Mouse (Mus musculus): ENCODE measurements at regions not wholly inside any gene's neighbourhood (a gene's known extent, or its start where the extent isn't known, plus 50 kb on each side); places are given as distances from the start of the nearest gene placed in this dataset.

DNA sequence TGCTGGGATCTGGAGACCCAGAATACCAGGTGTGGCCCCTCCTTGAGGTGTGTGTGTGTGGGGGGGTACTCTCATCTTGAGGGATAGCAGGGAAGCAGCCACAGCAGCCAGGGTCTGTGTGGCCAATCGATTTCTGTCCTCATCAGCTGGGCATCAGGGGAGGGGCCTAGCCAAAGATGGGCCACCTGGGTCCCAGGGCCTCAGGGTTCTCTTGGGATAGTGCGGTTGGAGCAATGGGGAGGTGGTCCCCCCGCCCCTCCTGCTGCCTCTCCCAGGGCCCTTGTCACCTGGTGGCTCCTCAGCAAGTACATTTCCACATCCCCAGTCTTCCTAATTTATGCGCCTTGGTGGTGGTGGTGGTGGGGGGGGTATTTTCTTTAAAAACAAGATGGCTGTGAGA lies 55.4 kb downstream of the Uncx start:
- Histone ChIP-seq H3K9ac (ENCODE audit: low read length) (no peak overlapping the region), H3K27me3 (ENCODE audit: control insufficient read depth, insufficient read depth, low read length) (peaks cover 77% of the 10 kb centered on the region), H3K36me3 (ENCODE audit: control insufficient read depth, insufficient read depth) (no peaks in the 10 kb centered on the region), H3K4me2 (ENCODE audit: low read depth, low read length) (no peak overlapping the region), H3K9me3 (replicated peaks; ENCODE audit: control insufficient read depth, low read length) (no peaks in the 10 kb centered on the region), H3K27ac (ENCODE audit: low read length) (no peak overlapping the region), H3K4me3 (ENCODE audit: low read length) (no peak overlapping the region), H3K4me1 (ENCODE audit: control insufficient read depth, insufficient read depth, low read length) (peaks cover 2% of the 10 kb centered on the region; the same call in 1 of the 2 replicates)
- ATAC-seq (replicated peaks; ENCODE audit: extremely low read depth, insufficient read depth, low FRiP score) = no peak
- WGBS = 21% methylated on average over 4 of the region's 4 CpGs

DNA sequence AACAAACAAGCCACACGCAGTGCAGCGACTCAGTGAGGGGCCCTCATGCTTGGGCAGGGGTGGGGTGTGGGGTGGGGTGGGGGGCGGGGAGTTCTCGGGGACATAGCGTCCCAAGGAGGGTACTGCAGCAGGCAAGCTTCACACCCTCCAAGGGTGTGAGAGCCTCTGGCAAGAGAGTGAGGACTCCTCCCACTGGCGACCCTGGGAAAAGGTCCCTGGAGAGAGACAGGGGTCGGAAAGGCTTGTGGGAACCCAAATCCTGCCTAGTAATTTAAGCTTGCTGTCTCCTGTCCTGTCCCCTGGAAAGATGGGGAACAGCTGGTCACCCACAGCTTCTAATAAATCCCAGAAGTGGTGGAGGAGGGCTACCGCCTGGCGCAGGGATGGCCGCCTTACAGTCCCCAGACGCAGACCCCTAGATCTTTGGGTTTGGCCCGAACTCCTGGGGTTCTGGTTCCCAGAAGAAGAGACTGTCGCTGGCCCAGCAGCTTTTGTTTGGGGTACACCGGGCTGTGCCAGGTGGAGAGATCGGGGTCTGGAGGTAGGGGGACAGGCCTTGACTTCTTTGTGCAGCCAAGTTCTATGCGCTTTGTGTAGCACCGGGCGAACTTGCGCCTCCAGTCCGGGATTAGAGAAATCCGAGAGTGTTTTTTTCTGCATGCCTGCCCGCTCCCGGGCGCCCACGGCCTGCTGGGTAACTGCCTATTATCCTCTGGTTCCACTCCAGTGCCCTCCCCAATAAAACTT lies 56.1 kb downstream of the Uncx start:
- H3K9ac ChIP-seq (ENCODE audit: low read length) = no peak overlapping the region
- no peak for ATAC-seq (replicated peaks; ENCODE audit: extremely low read depth, insufficient read depth, low FRiP score)
- under 1% methylated on average over 25 of the region's 25 CpGs for WGBS

DNA sequence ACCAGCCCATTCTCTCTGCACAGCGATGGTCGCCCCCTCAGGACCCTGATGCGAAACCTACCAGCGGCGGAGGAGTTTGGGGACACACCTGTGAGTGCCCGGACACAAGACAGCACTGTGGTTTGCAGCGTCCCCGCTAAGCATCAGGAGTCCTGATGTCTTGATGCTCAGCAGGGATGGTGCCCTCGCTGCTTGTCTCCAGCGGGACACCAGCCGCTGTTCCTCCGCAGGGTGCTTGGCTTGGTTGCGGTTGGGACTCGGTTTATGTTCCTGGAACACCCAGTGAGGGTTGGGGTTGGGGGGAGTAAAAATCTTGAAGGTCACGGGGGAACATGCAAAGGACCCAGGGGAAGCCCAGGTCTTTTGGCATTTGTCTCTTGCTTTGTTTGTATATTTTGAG lies 56.9 kb downstream of the Uncx start:
- no peak for ATAC-seq (replicated peaks; ENCODE audit: extremely low read depth, insufficient read depth, low FRiP score)
- no peak overlapping the region for H3K4me2 ChIP-seq (ENCODE audit: low read depth, low read length)
- no peak overlapping the region for H3K9ac ChIP-seq (ENCODE audit: low read length)
- peaks cover 79% of the 10 kb centered on the region for H3K27me3 ChIP-seq (ENCODE audit: control insufficient read depth, insufficient read depth, low read length)
- peaks cover 2% of the 10 kb centered on the region; the same call in 1 of the 2 replicates for H3K4me1 ChIP-seq (ENCODE audit: control insufficient read depth, insufficient read depth, low read length)
- WGBS = 5% methylated on average over 15 of the region's 15 CpGs
- H3K27ac ChIP-seq (ENCODE audit: low read length) = no peak overlapping the region
- H3K4me3 ChIP-seq (ENCODE audit: low read length) = no peak overlapping the region
- no peaks in the 10 kb centered on the region for H3K9me3 ChIP-seq (replicated peaks; ENCODE audit: control insufficient read depth, low read length)
- no peaks in the 10 kb centered on the region for H3K36me3 ChIP-seq (ENCODE audit: control insufficient read depth, insufficient read depth)

More for the DNA sequence above, 56.1 kb downstream of the Uncx start:
- Histone ChIP-seq H3K9me3 (replicated peaks; ENCODE audit: control insufficient read depth, low read length) (no peaks in the 10 kb centered on the region), H3K4me3 (ENCODE audit: low read length) (peak overlapping the region; percentile 5), H3K4me1 (ENCODE audit: control insufficient read depth, insufficient read depth, low read length) (peaks cover 2% of the 10 kb centered on the region; the same call in 1 of the 2 replicates), H3K27ac (ENCODE audit: low read length) (no peak overlapping the region), H3K27me3 (ENCODE audit: control insufficient read depth, insufficient read depth, low read length) (peaks cover 81% of the 10 kb centered on the region), H3K36me3 (ENCODE audit: control insufficient read depth, insufficient read depth) (no peaks in the 10 kb centered on the region), H3K4me2 (ENCODE audit: low read depth, low read length) (peak overlapping the region; percentile 42)

DNA sequence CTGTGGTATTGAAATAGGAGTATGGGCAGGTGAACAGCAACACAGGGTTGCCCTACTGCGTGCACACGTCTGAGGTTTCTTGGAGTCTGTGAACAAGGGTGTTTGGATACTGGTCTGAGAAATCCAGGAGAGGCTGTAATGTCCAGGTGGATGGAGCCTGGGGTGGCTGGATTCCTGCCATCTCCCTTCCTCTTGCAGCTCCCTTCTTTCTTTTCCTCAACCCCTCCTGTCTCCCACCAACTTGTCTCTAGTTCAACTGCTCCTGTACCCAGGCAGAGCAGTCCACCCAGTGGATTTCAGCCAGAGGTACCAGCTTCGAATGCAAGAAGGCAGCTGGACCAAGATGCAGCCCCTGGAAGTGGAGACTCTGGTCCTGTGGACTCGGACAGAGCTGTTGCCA lies 59.6 kb downstream of the Uncx start:
- no peaks in the 10 kb centered on the region for H3K36me3 ChIP-seq (ENCODE audit: control insufficient read depth, insufficient read depth)
- H3K9ac ChIP-seq (ENCODE audit: low read length) = no peak overlapping the region
- H3K4me1 ChIP-seq (ENCODE audit: control insufficient read depth, insufficient read depth, low read length) = peaks cover 2% of the 10 kb centered on the region; the same call in 1 of the 2 replicates
- no peak overlapping the region for H3K4me3 ChIP-seq (ENCODE audit: low read length)
- no peaks in the 10 kb centered on the region for H3K9me3 ChIP-seq (replicated peaks; ENCODE audit: control insufficient read depth, low read length)
- peaks cover 67% of the 10 kb centered on the region for H3K27me3 ChIP-seq (ENCODE audit: control insufficient read depth, insufficient read depth, low read length)
- ATAC-seq (replicated peaks; ENCODE audit: extremely low read depth, insufficient read depth, low FRiP score) = no peak
- H3K27ac ChIP-seq (ENCODE audit: low read length) = no peak overlapping the region
- H3K4me2 ChIP-seq (ENCODE audit: low read depth, low read length) = no peak overlapping the region
- WGBS = 59% methylated on average over 4 of the region's 4 CpGs

DNA sequence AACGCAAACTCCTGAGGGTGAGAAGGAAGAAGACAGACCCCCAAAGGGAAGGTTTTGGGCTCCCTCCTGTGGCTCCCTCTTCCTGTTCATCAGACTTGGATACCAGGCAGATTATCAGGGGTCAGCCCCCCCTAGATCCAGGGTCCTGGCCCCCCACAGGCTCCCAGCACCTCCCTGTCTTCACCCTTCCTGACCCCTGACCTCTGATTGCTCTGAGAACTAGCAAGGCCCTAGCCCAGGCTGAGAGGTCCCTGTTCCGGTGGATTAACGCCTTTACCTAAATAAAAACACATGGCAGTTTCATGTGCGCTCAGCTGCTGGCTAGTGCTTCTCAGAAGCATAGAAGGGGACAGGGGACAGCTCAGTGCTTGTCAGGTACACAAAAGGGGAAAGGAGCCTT lies 60.2 kb downstream of the Uncx start:
- no peak overlapping the region for H3K4me3 ChIP-seq (ENCODE audit: low read length)
- 20% methylated on average over 4 of the region's 4 CpGs for WGBS
- no peak overlapping the region for H3K4me2 ChIP-seq (ENCODE audit: low read depth, low read length)
- H3K36me3 ChIP-seq (ENCODE audit: control insufficient read depth, insufficient read depth) = no peaks in the 10 kb centered on the region
- ATAC-seq (replicated peaks; ENCODE audit: extremely low read depth, insufficient read depth, low FRiP score) = no peak
- peaks cover 60% of the 10 kb centered on the region for H3K27me3 ChIP-seq (ENCODE audit: control insufficient read depth, insufficient read depth, low read length)
- no peak overlapping the region for H3K27ac ChIP-seq (ENCODE audit: low read length)
- no peak overlapping the region for H3K9ac ChIP-seq (ENCODE audit: low read length)
- H3K4me1 ChIP-seq (ENCODE audit: control insufficient read depth, insufficient read depth, low read length) = peaks cover 2% of the 10 kb centered on the region; the same call in 1 of the 2 replicates
- no peaks in the 10 kb centered on the region for H3K9me3 ChIP-seq (replicated peaks; ENCODE audit: control insufficient read depth, low read length)

DNA sequence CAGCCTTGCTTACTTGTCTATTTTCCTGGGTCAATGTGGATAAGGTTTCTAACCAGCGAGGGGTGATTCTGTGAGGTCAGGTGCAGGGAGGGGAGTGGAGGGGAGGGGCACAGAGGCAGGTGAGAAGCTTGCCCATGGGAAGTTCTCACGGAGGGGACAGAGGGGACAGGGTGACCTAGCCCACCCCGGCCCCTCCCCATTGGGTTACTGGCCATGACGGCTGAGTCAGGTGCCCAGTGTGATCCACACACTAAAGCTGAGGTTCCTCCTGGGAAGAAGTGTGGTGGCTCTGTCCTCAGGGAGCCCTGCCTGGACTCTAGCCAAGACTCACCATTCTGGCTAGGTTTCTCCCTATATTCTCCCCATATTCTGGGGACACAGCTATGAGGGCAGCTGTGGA lies 61.0 kb downstream of the Uncx start:
- WGBS = 40% methylated on average over 4 of the region's 4 CpGs

DNA sequence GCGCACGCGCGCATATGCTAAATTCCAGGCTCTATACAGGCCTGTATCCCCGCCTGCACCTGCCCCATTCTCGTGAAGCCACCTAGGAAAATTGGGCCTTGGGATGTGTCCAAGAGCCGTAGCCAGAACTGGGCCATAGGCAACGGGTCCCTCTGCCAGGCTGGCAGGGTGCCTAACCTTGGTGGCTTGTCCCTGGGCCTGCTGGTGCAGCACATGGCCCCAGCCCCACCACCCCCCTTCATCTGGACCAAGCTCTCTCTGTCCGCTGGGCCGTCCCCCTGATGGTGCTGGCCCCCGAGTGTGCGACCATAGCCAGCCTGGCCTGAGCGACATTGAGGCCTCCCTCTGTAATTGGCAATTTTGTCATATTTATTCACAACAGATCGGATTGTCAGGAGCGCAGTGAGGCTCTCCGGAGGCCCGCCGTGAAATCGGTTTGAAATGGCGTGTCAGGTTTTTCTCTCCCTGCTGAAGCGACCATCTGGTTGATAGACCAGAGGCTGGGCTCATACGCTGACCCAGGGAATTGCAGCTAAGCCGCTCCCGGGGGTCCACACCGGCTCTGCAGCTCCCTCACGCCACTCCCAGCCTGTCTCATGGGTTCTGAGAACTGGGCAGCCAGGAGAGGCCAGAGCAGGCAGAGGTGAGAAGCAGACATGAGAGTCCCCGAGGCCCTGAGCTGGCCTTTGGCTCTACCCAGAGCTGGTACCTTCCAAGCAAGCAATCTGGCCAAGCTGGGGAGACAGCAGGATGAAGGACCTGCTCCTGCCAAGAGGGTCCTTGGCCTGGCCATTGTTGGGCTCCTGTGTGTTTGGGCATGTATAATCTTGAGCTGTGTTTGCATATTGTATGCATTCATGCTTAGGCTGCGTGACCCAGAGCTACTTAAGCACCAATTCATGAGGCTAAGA lies 67.6 kb downstream of the Uncx start:
- H3K4me3 ChIP-seq (ENCODE audit: low read length) = no peak overlapping the region
- H3K36me3 ChIP-seq (ENCODE audit: control insufficient read depth, insufficient read depth) = no peaks in the 10 kb centered on the region
- H3K27me3 ChIP-seq (ENCODE audit: control insufficient read depth, insufficient read depth, low read length) = peaks cover 2% of the 10 kb centered on the region
- no peak overlapping the region for H3K9ac ChIP-seq (ENCODE audit: low read length)
- no peak overlapping the region for H3K4me2 ChIP-seq (ENCODE audit: low read depth, low read length)
- no peak; the same call in 1 of the 2 replicates for ATAC-seq (replicated peaks; ENCODE audit: extremely low read depth, insufficient read depth, low FRiP score)
- H3K9me3 ChIP-seq (replicated peaks; ENCODE audit: control insufficient read depth, low read length) = no peaks in the 10 kb centered on the region
- no peaks in the 10 kb centered on the region for H3K4me1 ChIP-seq (ENCODE audit: control insufficient read depth, insufficient read depth, low read length)
- 72% methylated on average over 28 of the region's 28 CpGs for WGBS
- H3K27ac ChIP-seq (ENCODE audit: low read length) = no peak overlapping the region

More for the DNA sequence above, 61.0 kb downstream of the Uncx start:
- Histone ChIP-seq H3K4me1 (ENCODE audit: control insufficient read depth, insufficient read depth, low read length) (peaks cover 2% of the 10 kb centered on the region; the same call in 1 of the 2 replicates), H3K36me3 (ENCODE audit: control insufficient read depth, insufficient read depth) (no peaks in the 10 kb centered on the region), H3K9ac (ENCODE audit: low read length) (no peak overlapping the region), H3K27me3 (ENCODE audit: control insufficient read depth, insufficient read depth, low read length) (peaks cover 52% of the 10 kb centered on the region), H3K9me3 (replicated peaks; ENCODE audit: control insufficient read depth, low read length) (no peaks in the 10 kb centered on the region), H3K4me3 (ENCODE audit: low read length) (no peak overlapping the region), H3K4me2 (ENCODE audit: low read depth, low read length) (no peak overlapping the region), H3K27ac (ENCODE audit: low read length) (no peak overlapping the region)
- no peak for ATAC-seq (replicated peaks; ENCODE audit: extremely low read depth, insufficient read depth, low FRiP score)

DNA sequence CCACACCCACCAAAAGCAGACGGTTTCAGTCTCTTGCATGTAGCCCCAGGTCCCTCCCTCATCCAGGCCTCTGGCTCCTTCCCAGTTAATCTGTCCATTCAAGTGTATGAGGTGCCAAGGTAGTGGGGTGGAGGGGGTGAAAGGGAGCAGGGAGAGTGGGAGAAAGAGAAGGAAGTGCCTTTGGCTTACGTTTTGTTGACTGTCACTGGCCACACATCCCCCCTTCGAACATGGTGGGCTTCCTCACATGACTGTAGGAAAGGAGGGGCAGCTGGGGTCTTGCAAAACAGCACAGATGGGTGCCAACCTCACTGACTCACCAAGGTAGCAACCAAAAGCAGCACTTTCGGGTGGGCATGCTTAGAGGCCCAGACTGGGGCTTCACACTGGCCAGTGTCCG lies 68.9 kb downstream of the Uncx start:
- Histone ChIP-seq H3K27me3 (ENCODE audit: control insufficient read depth, insufficient read depth, low read length) (peaks cover 5% of the 10 kb centered on the region), H3K4me1 (ENCODE audit: control insufficient read depth, insufficient read depth, low read length) (no peaks in the 10 kb centered on the region), H3K4me2 (ENCODE audit: low read depth, low read length) (no peak overlapping the region), H3K4me3 (ENCODE audit: low read length) (no peak overlapping the region), H3K27ac (ENCODE audit: low read length) (no peak overlapping the region), H3K9me3 (replicated peaks; ENCODE audit: control insufficient read depth, low read length) (no peaks in the 10 kb centered on the region), H3K9ac (ENCODE audit: low read length) (no peak overlapping the region), H3K36me3 (ENCODE audit: control insufficient read depth, insufficient read depth) (no peaks in the 10 kb centered on the region)
- ATAC-seq (replicated peaks; ENCODE audit: extremely low read depth, insufficient read depth, low FRiP score) = no peak
- WGBS = 72% methylated on average over 5 of the region's 5 CpGs

DNA sequence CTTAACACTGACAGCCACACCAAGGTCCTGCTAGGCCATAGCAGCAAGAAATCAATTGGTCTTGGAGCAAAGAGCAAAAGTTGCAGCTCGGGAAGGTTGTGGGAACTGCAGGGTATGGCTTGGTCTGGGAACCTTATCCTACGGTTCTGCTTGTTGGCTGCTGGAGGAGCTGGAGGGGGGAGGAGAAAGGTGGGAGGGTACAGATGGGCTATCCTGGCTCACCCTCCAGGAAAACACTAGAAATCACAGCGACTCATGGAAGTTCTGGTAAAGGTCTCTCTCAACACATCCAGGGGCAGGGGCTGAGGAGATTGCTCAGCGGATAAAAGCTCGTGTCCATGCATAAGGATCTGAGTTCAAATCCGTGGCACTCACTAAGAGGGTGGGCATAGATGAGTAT lies 69.4 kb downstream of the Uncx start:
- Histone ChIP-seq H3K27ac (ENCODE audit: low read length) (no peak overlapping the region), H3K36me3 (ENCODE audit: control insufficient read depth, insufficient read depth) (no peaks in the 10 kb centered on the region), H3K9me3 (replicated peaks; ENCODE audit: control insufficient read depth, low read length) (no peaks in the 10 kb centered on the region), H3K4me1 (ENCODE audit: control insufficient read depth, insufficient read depth, low read length) (no peaks in the 10 kb centered on the region), H3K9ac (ENCODE audit: low read length) (no peak overlapping the region), H3K27me3 (ENCODE audit: control insufficient read depth, insufficient read depth, low read length) (peaks cover 5% of the 10 kb centered on the region), H3K4me2 (ENCODE audit: low read depth, low read length) (no peak overlapping the region), H3K4me3 (ENCODE audit: low read length) (no peak overlapping the region)
- no peak for ATAC-seq (replicated peaks; ENCODE audit: extremely low read depth, insufficient read depth, low FRiP score)
- 62% methylated on average over 6 of the region's 6 CpGs for WGBS

All from heart, embryonic 16.5 days (tissue).